Mouse (Mus musculus) embryonic facial prominence, embryonic 13.5 days (tissue): ENCODE results near the gene Gm20830. TPM values are rescaled to one million over a fixed set of nuclear protein-coding genes. Genes with fewer than 3 reads are reported as not detected.
"Not testable (repeated sequence)": the region's sequence is repeated elsewhere in the genome, so short reads cannot be mapped to it uniquely, and the experiment has no call there.

Source experiments
- ATAC-seq: fragments of 200-750 bp; cut with Nextera tagmentation; 2 replicates; pipeline ENCODE4 v1.8.0; 2017; ENCODE audit warnings: low read depth; ENCODE audit not compliant: insufficient number of reproducible peaks, insufficient read depth, low FRiP score, low TSS enrichment
- H3K27ac ChIP-seq: fragments of 300-500 bp; sonication (generic); 2 replicates; pipeline ENCODE4 v1.5.1; 2015; ENCODE audit warnings: moderate library complexity, mild to moderate bottlenecking, inconsistent platforms
- H3K27me3 ChIP-seq: fragments of 300-500 bp; sonication (generic); 2 replicates; pipeline ENCODE4 v1.6.1; 2015; ENCODE audit warnings: mild to moderate bottlenecking, inconsistent platforms
- H3K36me3 ChIP-seq: fragments of 300-500 bp; sonication (generic); 2 replicates; pipeline ENCODE4 v1.6.1; 2015; ENCODE audit warnings: mild to moderate bottlenecking, inconsistent platforms
- H3K4me1 ChIP-seq: fragments of 300-500 bp; sonication (generic); 2 replicates; pipeline ENCODE4 v1.6.1; 2015; ENCODE audit warnings: inconsistent platforms
- H3K4me2 ChIP-seq: fragments of 300-500 bp; sonication (generic); 2 replicates; pipeline ENCODE4 v1.6.1; 2015; ENCODE audit warnings: moderate library complexity, mild to moderate bottlenecking, inconsistent platforms
- H3K4me3 ChIP-seq: fragments of 300-500 bp; sonication (generic); 2 replicates; pipeline ENCODE4 v1.5.1; 2015; ENCODE audit warnings: mild to moderate bottlenecking, inconsistent platforms
- H3K9ac ChIP-seq: fragments of 300-500 bp; sonication (generic); 2 replicates; pipeline ENCODE4 v1.6.1; 2015; ENCODE audit warnings: mild to moderate bottlenecking, inconsistent platforms
- H3K9me3 ChIP-seq: fragments of 300-500 bp; sonication (generic); 2 replicates; pipeline ENCODE4 v1.6.1; 2016; ENCODE audit warnings: inconsistent platforms
- WGBS: fragments of 180-500 bp; shearing (Covaris S2); methylation state at CpG from one replicate; pipeline ENCODE4 v1.1.7; 2015; ENCODE audit warnings: mixed read lengths; 5-methylcytosine and 5-hydroxymethylcytosine counted together
- polyA plus RNA-seq: library from polyadenylated mRNA; unstranded; fragments of >200 nt; fragmentation: Nextera tagmentation; extraction: Ambion mirVana; gene quantifications from 2 replicates; pipeline ENCODE4 v1.2.1, GENCODE M21; 2015

Gm20830 gene
- not detected in 2 replicates for polyA plus RNA-seq

DNA sequence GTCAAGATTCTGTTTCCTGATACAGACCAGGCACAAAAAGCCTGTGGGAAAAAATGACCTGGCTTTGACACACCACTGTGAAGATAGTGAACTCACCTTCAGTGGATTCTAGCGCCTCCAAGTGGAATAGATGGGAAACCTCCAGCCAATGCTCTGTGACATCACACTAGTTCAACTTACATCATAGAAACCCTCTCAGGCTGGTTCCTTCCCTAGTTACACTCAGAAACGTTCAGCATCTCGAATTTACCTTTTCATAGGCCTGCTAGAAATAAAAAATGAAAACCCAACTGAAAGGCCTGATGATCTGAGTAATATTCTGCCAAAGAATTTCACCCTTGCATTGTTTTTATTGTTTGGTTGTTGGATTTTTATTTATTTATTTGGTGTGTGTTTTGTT lies at the start of gene Gm20830:
Gm20830 (minus strand) TSS at position 101 of the 400 bp plus-strand sequence.
- H3K4me2 ChIP-seq = not testable (repeated sequence)
- 29% methylated on average over 3 of the region's 3 CpGs for WGBS

More for the DNA sequence above, at the start of gene Gm20830:
- H3K9me3 ChIP-seq, H3K36me3 ChIP-seq, H3K9ac ChIP-seq, ATAC-seq, H3K4me1 ChIP-seq, H3K4me3 ChIP-seq, H3K27ac ChIP-seq, H3K27me3 ChIP-seq: not testable (repeated sequence)

Other genes starting within 250 kb of the Gm20830 start
- gene Gm21719, start 235.4 kb downstream of the Gm20830 start, polyA plus RNA-seq = not detected in 2 replicates